Mouse (Mus musculus): ENCODE data around the gene Pafah2. TPM values are rescaled to one million over a fixed set of nuclear protein-coding genes. Genes with fewer than 3 reads are reported as not detected.
"Not testable (repeated sequence)": the region's sequence is repeated elsewhere in the genome, so short reads cannot be mapped to it uniquely, and the experiment has no call there.

Pafah2 gene
- total RNA-seq, 2 experiments from 2014 or later, result 2.5 to 2.6 TPM

- DNase-seq (ENCODE audit: low spot score), result peak; percentile 81
Observed at GRCm38 (mm10) chr4:134372294-134372747, 23.8 kb upstream of the Pafah2 start.

GRCm38 (mm10) chr4:134373295-134373694, 22.8 kb upstream of the Pafah2 start:
- no peak for DNase-seq (ENCODE audit: low spot score)

DNA sequence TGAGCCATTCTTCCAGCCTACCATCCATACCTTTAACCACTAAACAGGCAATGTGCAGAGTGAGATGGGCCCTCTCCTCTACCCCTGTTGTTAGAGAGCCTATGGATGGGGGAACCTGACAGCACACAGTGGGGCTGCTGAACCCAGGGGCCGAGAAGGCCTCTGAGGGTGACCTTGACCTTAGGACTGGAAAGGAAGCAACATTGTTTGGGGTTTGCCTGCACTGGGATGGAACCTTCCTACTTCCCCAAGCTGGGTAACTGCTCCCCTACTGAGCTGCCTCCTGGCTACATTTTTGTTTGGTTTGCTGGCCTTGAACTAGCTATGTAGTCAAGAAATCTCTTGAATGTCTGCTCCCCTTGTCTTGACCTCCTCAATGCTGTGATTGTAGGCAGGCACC, 21.8 kb upstream of the Pafah2 start:
- no peak for DNase-seq (ENCODE audit: low spot score)

- no peak for DNase-seq (ENCODE audit: low spot score)
Observed at GRCm38 (mm10) chr4:134378089-134378615, 18.0 kb upstream of the Pafah2 start.

DNA sequence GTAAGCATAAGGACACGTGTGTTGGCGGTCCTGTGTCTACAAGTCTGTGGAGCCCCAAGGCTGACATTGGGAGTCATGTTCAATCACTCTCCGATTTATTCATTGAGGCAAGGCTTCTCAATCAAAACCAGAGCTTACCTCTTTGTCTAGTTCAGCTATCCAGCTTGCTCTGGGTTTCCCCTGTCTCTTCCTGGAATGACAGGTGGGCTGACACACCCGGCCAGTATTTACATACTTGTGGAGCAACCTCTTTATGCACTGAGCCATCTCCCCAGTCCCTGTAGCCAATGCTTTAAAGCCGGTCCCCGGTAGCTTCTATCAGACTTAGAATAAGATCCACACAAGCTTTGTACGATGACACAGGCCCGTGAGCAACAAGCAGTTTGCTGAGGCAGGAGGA, 16.6 kb upstream of the Pafah2 start:
- DNase-seq (ENCODE audit: low spot score), result no peak

DNA sequence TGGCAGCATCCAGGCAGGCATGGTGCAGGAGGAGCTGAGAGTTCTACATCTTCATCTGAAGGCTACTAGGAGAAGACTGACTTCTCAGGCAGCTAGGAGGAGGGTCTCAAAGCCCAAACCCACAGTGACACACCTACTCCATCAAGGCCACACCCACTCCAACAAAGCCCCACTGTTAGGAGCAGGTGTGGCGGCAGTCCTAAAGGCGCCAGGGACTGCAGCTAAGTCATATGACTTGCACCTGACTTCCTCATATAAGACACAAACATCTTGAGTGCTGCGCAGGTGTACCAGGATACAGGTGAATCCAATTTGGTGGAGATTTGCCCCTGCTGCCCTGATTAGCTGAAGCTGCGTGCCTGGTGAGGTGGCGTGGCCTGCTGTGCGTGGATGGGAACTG, 12.4 kb upstream of the Pafah2 start, which contains the start of gene Extl1:
Gene Extl1, minus strand, starts transcription at position 101 of the 400 bp plus-strand sequence.
- not testable (repeated sequence) for DNase-seq (ENCODE audit: low spot score)

DNA sequence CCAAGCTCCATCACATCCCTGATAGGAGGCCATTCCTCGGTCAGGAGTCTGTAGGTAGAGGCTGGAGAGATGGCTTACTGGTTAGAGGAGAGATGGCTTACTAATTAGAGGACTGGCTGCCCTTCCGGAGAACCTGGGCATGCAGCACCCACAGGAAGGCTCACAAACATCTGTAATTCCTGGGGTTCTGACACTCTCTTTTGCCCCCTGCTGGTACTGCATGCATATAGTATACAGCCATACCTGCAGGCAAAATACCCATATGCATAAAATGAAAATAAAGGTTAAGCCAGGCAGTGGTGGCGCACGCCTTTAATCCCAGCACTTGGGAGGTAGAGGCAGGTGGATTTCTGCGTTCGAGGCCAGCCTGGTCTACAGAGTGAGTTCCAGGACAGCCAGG, 8.9 kb upstream of the Pafah2 start:
- no peak for DNase-seq (ENCODE audit: low spot score)

DNA sequence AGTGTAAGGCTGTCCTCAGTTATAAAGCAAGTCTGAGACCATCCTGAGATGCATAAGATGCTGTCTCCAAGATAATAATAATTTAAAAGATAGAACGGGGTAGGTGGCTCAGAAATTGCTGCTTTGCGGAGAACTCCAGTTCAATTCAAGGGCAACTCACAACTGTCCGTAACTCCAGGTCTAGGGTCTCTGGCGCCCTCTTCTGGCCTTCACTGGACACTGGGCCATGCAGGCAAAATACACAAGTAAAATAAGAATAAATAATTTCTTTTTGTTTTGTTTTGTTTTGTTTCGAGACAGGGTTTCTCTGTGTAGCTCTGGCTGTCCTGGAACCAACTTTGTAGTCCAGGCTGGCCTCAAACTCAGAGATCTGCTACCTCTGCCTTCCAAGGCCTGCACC, 7.7 kb upstream of the Pafah2 start:
- DNase-seq (ENCODE audit: low spot score), result peak; percentile 73

- no peak for DNase-seq (ENCODE audit: low spot score)
Observed at GRCm38 (mm10) chr4:134391636-134392035, 4.5 kb upstream of the Pafah2 start.

- no peak for DNase-seq (ENCODE audit: low spot score)
Observed at GRCm38 (mm10) chr4:134392595-134392994, 3.5 kb upstream of the Pafah2 start.

GRCm38 (mm10) chr4:134393026-134393425, 3.1 kb upstream of the Pafah2 start:
- DNase-seq (ENCODE audit: low spot score), result no peak

GRCm38 (mm10) chr4:134395142-134395541, 978 bp upstream of the Pafah2 start:
- DNase-seq (ENCODE audit: low spot score), result no peak

- DNase-seq (ENCODE audit: low spot score), result peak; percentile 71
Observed at GRCm38 (mm10) chr4:134397121-134397520, 1.0 kb downstream of the Pafah2 start.

- no peak for DNase-seq (ENCODE audit: low spot score)
Observed at GRCm38 (mm10) chr4:134397732-134398131, 1.6 kb downstream of the Pafah2 start.

- no peak for DNase-seq (ENCODE audit: low spot score)
Observed at GRCm38 (mm10) chr4:134400206-134400605, 4.1 kb downstream of the Pafah2 start.

- DNase-seq (ENCODE audit: low spot score), result peak; percentile 43
Observed at GRCm38 (mm10) chr4:134401181-134401661, 5.1 kb downstream of the Pafah2 start.

DNA sequence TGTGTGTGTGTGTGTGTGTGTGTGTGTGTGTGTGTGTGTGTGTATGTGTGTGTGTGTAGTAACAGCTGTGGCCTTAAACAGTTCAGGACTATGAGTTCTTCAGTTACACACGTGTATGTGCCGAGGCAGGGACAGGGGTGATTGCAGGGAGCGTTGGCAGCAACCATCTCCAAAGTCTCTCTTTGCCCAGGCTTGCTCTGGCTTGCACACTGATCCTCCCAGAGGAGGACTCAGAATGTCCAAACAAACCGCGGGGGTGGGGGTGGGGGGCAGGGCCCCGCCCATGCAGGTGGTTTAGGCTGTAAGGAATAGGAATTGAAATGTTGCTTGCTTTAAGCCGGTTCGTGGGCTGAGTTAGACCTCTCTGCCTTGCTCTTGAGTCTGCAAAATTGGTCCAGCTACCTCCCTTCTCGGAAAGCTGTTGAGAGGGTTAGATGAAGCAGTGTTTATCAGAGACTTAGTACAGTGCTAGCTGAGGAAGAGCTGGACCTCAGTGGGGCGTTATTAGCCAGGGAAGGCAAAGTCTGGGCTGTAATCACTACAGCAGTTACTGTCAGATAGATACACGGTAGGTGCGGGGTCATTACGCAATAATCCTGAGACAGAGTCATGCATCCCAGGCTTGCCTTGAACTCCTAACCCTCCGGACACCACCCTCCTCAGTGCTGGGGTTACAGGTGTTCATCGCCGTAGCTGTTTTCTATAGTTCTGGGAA, 5.9 kb downstream of the Pafah2 start:
- no peak for DNase-seq (ENCODE audit: low spot score)

DNA sequence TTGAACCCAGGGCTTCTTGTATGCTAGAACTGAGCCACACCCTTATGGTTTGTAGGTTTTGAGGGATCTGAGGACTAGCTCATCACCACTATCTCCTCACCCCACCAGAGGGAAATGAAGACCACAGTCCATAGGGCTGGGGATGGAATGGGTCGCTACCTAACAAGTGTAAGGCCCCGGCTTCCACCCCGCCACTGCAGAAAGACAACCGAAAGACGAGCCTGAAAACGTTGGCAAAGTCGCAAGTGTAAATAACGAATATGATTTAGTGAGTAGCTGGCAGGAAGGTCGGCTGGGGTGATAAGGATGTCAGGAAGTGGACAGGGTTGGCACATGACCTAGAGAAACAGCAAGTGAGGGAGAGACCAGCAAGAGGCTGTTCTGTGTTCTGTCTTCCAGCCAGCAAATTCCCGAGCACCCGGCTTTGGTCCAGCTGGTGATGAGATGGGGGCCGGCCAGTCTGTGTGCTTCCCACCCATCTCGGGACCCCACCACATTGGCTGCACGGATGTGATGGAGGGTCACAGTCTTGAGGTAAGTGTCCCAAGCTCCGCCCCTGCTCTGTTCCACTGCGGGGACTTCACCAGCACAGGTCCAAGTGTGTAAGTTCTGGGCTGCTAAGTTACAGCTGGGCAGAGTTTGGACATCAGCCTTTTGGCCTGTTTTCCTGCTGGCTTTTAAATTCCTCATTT, 6.6 kb downstream of the Pafah2 start:
- peak; percentile 24 for DNase-seq (ENCODE audit: low spot score)

DNA sequence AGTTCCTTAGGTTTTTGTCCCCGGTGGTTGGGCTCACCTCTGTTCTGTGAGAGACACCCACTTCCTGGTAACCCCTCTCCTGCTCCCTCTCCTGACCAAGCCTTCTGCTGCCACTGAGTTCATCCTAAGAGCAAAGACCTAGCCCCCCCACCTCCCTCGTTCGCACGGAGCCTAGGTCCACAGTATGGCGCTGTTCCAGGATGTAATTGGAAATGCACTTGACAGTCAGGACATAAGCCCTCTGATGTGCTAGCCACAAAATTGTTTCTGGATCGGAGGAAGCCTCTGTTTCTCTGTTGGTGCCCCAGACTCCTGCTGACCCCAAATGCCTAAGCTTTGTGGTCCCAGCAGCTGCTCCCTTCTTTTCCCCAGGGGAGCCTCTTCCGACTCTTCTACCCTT, 7.6 kb downstream of the Pafah2 start:
- no peak for DNase-seq (ENCODE audit: low spot score)

- DNase-seq (ENCODE audit: low spot score), result no peak
Observed at GRCm38 (mm10) chr4:134409286-134409685, 13.2 kb downstream of the Pafah2 start.

GRCm38 (mm10) chr4:134416177-134416576, 20.1 kb downstream of the Pafah2 start:
- no peak for DNase-seq (ENCODE audit: low spot score)

DNA sequence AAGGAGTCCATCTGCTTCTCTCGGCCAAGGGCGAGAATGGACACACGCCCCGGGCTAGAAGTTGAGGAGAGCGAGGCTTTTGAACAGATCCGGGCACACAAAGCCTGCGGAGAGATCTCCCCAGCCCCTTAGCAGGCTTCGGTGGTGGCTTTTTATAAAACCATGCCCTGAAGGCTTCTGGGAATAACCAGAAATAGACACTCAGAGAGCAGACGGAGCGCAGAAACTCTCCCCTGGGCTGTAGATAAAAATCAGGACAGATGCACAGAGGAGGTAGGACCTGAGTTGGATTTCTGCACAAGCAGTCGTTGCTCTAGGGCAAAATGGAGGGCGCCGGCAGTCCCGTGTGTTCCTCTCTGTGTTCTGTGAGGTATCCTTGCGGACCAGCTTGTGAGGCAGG, 20.5 kb downstream of the Pafah2 start:
- DNase-seq (ENCODE audit: low spot score), result no peak

GRCm38 (mm10) chr4:134417111-134417510, 21.0 kb downstream of the Pafah2 start:
- DNase-seq (ENCODE audit: low spot score), result no peak

Data from gastrocnemius, adult 18-20 months (tissue).